7 mouse cellular contexts compared by ENCODE assay signal in the genomic region with DNA sequence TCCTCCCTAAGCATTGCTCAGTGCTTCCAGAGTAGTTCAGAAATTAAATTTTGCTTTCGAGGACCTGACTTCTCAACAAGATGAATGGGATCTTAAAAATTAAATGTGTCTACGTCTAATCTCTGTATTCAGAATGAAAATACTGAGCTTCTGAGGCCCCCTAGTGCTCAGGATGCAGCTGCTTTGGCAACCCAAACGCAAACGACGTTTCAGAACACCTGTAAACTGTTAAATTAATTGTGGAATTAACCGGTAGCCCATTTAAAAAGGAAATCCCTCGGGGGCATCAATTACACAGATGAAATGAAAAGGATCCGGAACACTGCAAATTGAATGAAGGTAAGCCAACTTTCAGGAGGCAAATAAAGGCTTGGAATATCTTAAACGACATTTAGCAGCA. TPM values are rescaled to one million over a fixed set of nuclear protein-coding genes. Genes with fewer than 3 reads are reported as not detected.
DNase-seq lines count a peak whose midpoint lies in the region; ATAC-seq and TF ChIP-seq lines count a peak whose summit lies in the region.

No protein-coding gene starts in this region.

- no peaks in the 10 kb centered on the region for H3K27me3 ChIP-seq in heart, postnatal 0 days (ENCODE audit: control insufficient read depth, insufficient read depth, low read length)

- H3K4me3 ChIP-seq in heart, postnatal 0 days (ENCODE audit: low read depth, low read length): no peak overlapping the region
- H3K4me3 ChIP-seq in lung, adult 2 months (replicated peaks; ENCODE audit: extremely low read depth, low read depth, low read length): no peak overlapping the region

- no peak overlapping the region for H3K4me2 ChIP-seq in heart, postnatal 0 days (ENCODE audit: low read depth, low read length)

- no peak for TF ChIP-seq EP300 in heart, postnatal 0 days (IDR thresholded peaks at IDR 0.05; ENCODE audit: low read depth)

- no peaks in the 10 kb centered on the region for H3K9me3 ChIP-seq in heart, postnatal 0 days (replicated peaks; ENCODE audit: control insufficient read depth, low read length)

- TF ChIP-seq POLR2A in lung, adult 2 months (IDR thresholded peaks at IDR 0.05; ENCODE audit: borderline replicate concordance, extremely low read depth, low read depth, low read length): no peak
- TF ChIP-seq POLR2A in brain, embryonic 14.5 days (IDR thresholded peaks at IDR 0.05; ENCODE audit: borderline replicate concordance, extremely low read depth, insufficient read depth, insufficient read length, poor library complexity, severe bottlenecking): no peak

- H3K9ac ChIP-seq in heart, postnatal 0 days (replicated peaks; ENCODE audit: low read depth, low read length): no peak overlapping the region

- no peak for ATAC-seq in heart, postnatal 0 days (ENCODE audit: insufficient read depth, low read depth)

- no peak overlapping the region for H3K27ac ChIP-seq in heart, postnatal 0 days (ENCODE audit: low read depth)

- no peaks in the 10 kb centered on the region for H3K36me3 ChIP-seq in heart, postnatal 0 days (replicated peaks; ENCODE audit: control insufficient read depth, insufficient read depth, low read length)

- H3K4me1 ChIP-seq in heart, postnatal 0 days (ENCODE audit: control insufficient read depth, insufficient read depth): no peaks in the 10 kb centered on the region
- H3K4me1 ChIP-seq in lung, adult 2 months (ENCODE audit: control insufficient read depth, insufficient read depth, low read length): no peaks in the 10 kb centered on the region

- TF ChIP-seq CTCF in heart, postnatal 0 days (IDR thresholded peaks at IDR 0.05; ENCODE audit: low read depth): peak; percentile 47
- TF ChIP-seq CTCF in lung, adult 2 months (IDR thresholded peaks at IDR 0.05; ENCODE audit: insufficient read depth, low read length): peak; percentile 30; the same call in 1 of the 2 replicates
- peak; percentile 65; the same call in 1 of the 2 replicates for TF ChIP-seq CTCF in brain, embryonic 14.5 days (IDR thresholded peaks at IDR 0.05; ENCODE audit: borderline replicate concordance, extremely low read depth, insufficient read depth, insufficient read length)

- WGBS in heart, postnatal 0 days: 46% methylated on average over 9 of the region's 9 CpGs
- 40% methylated on average over 9 of the region's 9 CpGs for WGBS in lung, adult 2 months

- no peak for DNase-seq in heart, postnatal 0 days (ENCODE audit: low spot score)
- no peak for DNase-seq in heart, adult 11 months
- DNase-seq in lung, adult 2 months: no peak
- no peak for DNase-seq in lung, postnatal 25 days (ENCODE audit: low spot score)
- DNase-seq in brain, embryonic 14.5 days (ENCODE audit: low read depth): peak; percentile 66
- DNase-seq in retina, postnatal 1 day: peak; percentile 31
- no peak for DNase-seq in spleen, postnatal 4 days (ENCODE audit: low spot score in 2 of 2)

RNA-seq across cellular contexts. Expression of a gene that starts 42.9 kb away (rescaled TPM):
- 0.43 and 5.6 TPM in 2 replicates for total RNA-seq in heart, postnatal 0 days (2014; rRNA removed; ENCODE audit: low replicate concordance)
- polyA plus RNA-seq in heart, postnatal 0 days (2015; fragmentation: Nextera tagmentation; extraction: Ambion mirVana): 0.45 and 0.49 TPM in 2 replicates
- 2.4 and 4.0 TPM in 2 replicates for polyA plus RNA-seq in lung, adult 2 months (2012; rRNA removed)
- 5.1 and 7.4 TPM in 2 replicates for polyA plus RNA-seq in brain, embryonic 14.5 days (2012; rRNA removed)

Comparison
In these comparisons a context has a peak if more than half of its experiments do, and no peak if none do; other contexts are left out.
1. DNase-seq: peak in brain, embryonic 14.5 days (single experiment) and retina, postnatal 1 day (single experiment); none in heart, postnatal 0 days (single experiment), heart, adult 11 months (single experiment), lung, adult 2 months (single experiment), lung, postnatal 25 days (single experiment) and spleen, postnatal 4 days (0 of 2).
2. Peak in every context shown above with its lines, with median percentiles within 50 percentile points of each other: CTCF ChIP-seq.